Mouse (Mus musculus): ENCODE measurements around the gene Csde1. TPM values are rescaled to one million over a fixed set of nuclear protein-coding genes. Genes with fewer than 3 reads are reported as not detected.

The Csde1 gene
- total RNA-seq, 1 experiment: 323 TPM

DNA sequence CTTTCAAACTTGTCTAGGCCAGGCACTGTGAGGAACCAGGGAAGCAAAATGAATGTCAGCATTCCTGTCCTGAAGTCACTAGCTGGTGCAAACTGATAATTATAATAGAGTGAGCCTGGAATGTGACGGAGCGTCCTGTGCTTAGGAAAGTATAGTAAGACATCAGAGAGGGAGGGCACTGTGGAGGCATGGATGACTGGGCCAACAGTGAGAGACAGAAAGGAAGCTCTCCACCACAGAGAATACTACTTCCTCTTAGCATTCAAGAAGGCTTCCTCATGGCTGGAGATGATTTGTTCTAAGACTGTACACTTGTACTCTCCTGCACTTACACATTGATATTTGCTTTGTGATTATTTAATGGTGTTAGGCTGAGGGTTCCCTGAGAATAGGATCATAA lies 2.9 kb upstream of the Csde1 start:
- DNase-seq (ENCODE audit: low read depth, low spot score): no peak
- in situ Hi-C loops (cut with MboI; ENCODE audit: low sequenced_read_pairs in 2 of 2, unreplicated experiment in 2 of 2): no loop called here
- TF ChIP-seq ZC3H11A (IDR thresholded peaks at IDR 0.05; ENCODE audit: borderline replicate concordance, low read depth, low read length) (no peak), MAFK (IDR thresholded peaks at IDR 0.05; ENCODE audit: insufficient read depth, low read depth, low read length) (no peak), ZNF384 (IDR thresholded peaks at IDR 0.05; ENCODE audit: low read depth, low read length) (no peak), HCFC1 (IDR thresholded peaks at IDR 0.05; ENCODE audit: borderline replicate concordance, insufficient read depth, low read length) (no peak), CHD2 (IDR thresholded peaks at IDR 0.05; ENCODE audit: low read depth, low read length) (no peak)
- Histone ChIP-seq H3K4me1 (ENCODE audit: control insufficient read depth in 2 of 2, insufficient read depth in 2 of 2, low read length in 2 of 2, poor library complexity in 1 of 2) (peaks cover 0 to 3% of the 10 kb centered on the region in 2 experiments; a peak in 1 of 4 replicates), H3K36me3 (ENCODE audit: control insufficient read depth, insufficient read depth, low read length, poor library complexity, severe bottlenecking) (no peaks in the 10 kb centered on the region), H3K9ac (ENCODE audit: insufficient read depth, low read depth, low read length, poor library complexity, severe bottlenecking) (no peak overlapping the region), H3K27ac (ENCODE audit: insufficient read depth, low read depth, low read length, poor library complexity, severe bottlenecking) (no peak overlapping the region), H3K4me3 (ENCODE audit: insufficient read depth in 1 of 2, low read depth in 1 of 2, low read length in 2 of 2, poor library complexity in 1 of 2, severe bottlenecking in 1 of 2) (no peak overlapping the region), H3K9me3 (ENCODE audit: control insufficient read depth, insufficient read depth, low read depth, low read length) (no peaks in the 10 kb centered on the region)

DNA sequence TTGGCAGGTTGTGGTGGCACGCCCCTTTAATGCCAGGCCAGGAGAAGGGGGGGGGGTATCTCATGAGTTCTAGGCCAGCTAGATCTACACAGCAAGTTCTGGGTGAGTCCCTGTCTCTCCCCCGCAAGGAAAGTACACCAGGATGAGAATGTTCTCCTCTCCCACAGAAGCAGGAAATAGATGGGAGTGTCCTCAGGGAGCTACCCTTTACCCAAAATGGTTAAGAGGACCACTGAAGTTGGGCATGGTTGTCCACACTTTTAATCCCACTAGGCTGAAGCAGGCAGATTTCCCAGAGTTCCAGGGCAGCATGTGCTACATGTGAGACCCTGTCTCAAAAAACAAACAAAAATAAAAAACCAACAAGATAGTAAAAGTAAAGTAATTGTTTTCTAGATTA lies 764 bp upstream of the Csde1 start:
- TF ChIP-seq MAFK (IDR thresholded peaks at IDR 0.05; ENCODE audit: insufficient read depth, low read depth, low read length): no peak
- no peak for TF ChIP-seq ZNF384 (IDR thresholded peaks at IDR 0.05; ENCODE audit: low read depth, low read length)
- no peak for TF ChIP-seq HCFC1 (IDR thresholded peaks at IDR 0.05; ENCODE audit: borderline replicate concordance, insufficient read depth, low read length)
- TF ChIP-seq ZC3H11A (IDR thresholded peaks at IDR 0.05; ENCODE audit: borderline replicate concordance, low read depth, low read length): no peak
- TF ChIP-seq CHD2 (IDR thresholded peaks at IDR 0.05; ENCODE audit: low read depth, low read length): no peak
- Histone ChIP-seq H3K4me3 (ENCODE audit: insufficient read depth in 1 of 2, low read depth in 1 of 2, low read length in 2 of 2, poor library complexity in 1 of 2, severe bottlenecking in 1 of 2) (peak overlapping the region in 1 of 2 experiments; percentile 92; a peak in 2 of 4 replicates), H3K36me3 (ENCODE audit: control insufficient read depth, insufficient read depth, low read length, poor library complexity, severe bottlenecking) (no peaks in the 10 kb centered on the region), H3K9ac (ENCODE audit: insufficient read depth, low read depth, low read length, poor library complexity, severe bottlenecking) (0 out of 2 replicates have a peak overlapping the region, but pooled peaks have one; percentile 11), H3K9me3 (ENCODE audit: control insufficient read depth, insufficient read depth, low read depth, low read length) (no peaks in the 10 kb centered on the region), H3K27ac (ENCODE audit: insufficient read depth, low read depth, low read length, poor library complexity, severe bottlenecking) (no peak overlapping the region), H3K4me1 (ENCODE audit: control insufficient read depth in 2 of 2, insufficient read depth in 2 of 2, low read length in 2 of 2, poor library complexity in 1 of 2) (peaks cover 1 to 3% of the 10 kb centered on the region in 2 experiments; a peak in 1 of 4 replicates)
- in situ Hi-C loops (cut with MboI; ENCODE audit: low sequenced_read_pairs in 2 of 2, unreplicated experiment in 2 of 2): no loop called here
- no peak for DNase-seq (ENCODE audit: low read depth, low spot score)

DNA sequence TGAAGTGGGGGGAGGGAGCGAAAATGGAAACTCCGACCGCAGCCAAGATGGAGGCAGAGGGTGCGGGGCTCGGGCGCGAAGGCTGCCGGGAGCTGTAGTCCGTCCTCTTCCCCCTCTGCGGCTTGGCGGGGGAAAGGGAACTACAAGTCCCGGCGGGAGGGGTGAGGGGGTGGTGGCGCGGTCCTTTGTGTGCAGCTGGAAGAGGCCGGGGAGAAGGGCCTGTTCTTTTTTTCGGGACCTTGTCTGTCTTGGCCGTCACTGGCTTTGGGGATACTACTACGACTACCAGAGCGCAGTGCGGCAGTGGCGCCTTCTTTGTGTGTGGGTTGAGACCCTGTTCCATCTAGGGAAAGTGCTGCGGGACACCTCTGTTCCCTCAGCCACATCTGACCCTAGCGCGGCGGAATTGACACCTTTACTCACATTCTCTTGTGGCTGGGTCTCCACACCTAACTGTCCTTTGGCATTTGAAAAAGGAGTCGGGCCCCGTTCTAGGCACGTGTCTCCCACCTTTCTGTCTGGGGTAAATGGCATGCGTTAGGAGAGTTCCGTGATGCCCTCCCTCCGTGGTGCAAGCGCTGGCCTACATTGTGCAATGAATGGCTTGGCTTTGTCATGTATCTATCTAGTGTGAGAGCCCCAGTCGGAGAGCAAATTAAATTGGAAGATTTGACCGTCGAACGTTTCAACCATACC lies 865 bp downstream of the Csde1 start:
- peak; percentile 75 for DNase-seq (ENCODE audit: low read depth, low spot score)
- Histone ChIP-seq H3K27ac (ENCODE audit: insufficient read depth, low read depth, low read length, poor library complexity, severe bottlenecking) (peak overlapping the region; percentile 98), H3K4me1 (ENCODE audit: control insufficient read depth in 2 of 2, insufficient read depth in 2 of 2, low read length in 2 of 2, poor library complexity in 1 of 2) (peaks cover 3 to 6% of the 10 kb centered on the region in 2 experiments; a peak in 3 of 4 replicates), H3K9ac (ENCODE audit: insufficient read depth, low read depth, low read length, poor library complexity, severe bottlenecking) (peak overlapping the region; percentile 99), H3K36me3 (ENCODE audit: control insufficient read depth, insufficient read depth, low read length, poor library complexity, severe bottlenecking) (no peaks in the 10 kb centered on the region), H3K4me3 (ENCODE audit: insufficient read depth in 1 of 2, low read depth in 1 of 2, low read length in 2 of 2, poor library complexity in 1 of 2, severe bottlenecking in 1 of 2) (peak overlapping the region; percentile 91 to 92), H3K9me3 (ENCODE audit: control insufficient read depth, insufficient read depth, low read depth, low read length) (no peaks in the 10 kb centered on the region)
- no peak for TF ChIP-seq MAFK (IDR thresholded peaks at IDR 0.05; ENCODE audit: insufficient read depth, low read depth, low read length)
- TF ChIP-seq HCFC1 (IDR thresholded peaks at IDR 0.05; ENCODE audit: borderline replicate concordance, insufficient read depth, low read length): peak; percentile 91
- no peak for TF ChIP-seq ZNF384 (IDR thresholded peaks at IDR 0.05; ENCODE audit: low read depth, low read length)
- TF ChIP-seq ZC3H11A (IDR thresholded peaks at IDR 0.05; ENCODE audit: borderline replicate concordance, low read depth, low read length): no peak
- in situ Hi-C loops (cut with MboI; ENCODE audit: low sequenced_read_pairs in 2 of 2, unreplicated experiment in 2 of 2): no loop called here

DNA sequence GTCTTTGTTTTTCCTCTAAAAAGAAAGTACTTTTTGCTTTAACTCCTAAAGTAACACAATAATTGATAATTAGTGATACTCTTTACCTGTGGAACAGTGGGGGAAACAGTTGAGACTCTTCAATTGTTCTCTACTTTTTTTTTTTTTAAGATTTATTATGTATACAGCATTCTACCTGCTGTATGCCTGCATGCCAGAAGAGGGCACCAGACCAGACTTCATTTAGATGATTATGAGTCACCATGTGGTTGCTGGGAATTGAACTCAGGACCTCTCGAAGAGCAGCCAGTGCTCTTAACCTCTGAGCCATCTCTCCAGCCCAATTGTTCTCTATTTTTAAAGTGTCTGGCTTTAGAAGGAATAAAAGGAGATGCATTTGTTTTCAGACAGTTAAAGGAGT lies 5.9 kb downstream of the Csde1 start:
- peak; percentile 25 for DNase-seq (ENCODE audit: low read depth, low spot score)
- in situ Hi-C loops (cut with MboI; ENCODE audit: low sequenced_read_pairs in 2 of 2, unreplicated experiment in 2 of 2): no loop called here
- Histone ChIP-seq H3K27ac (ENCODE audit: insufficient read depth, low read depth, low read length, poor library complexity, severe bottlenecking) (no peak overlapping the region), H3K4me3 (ENCODE audit: insufficient read depth in 1 of 2, low read depth in 1 of 2, low read length in 2 of 2, poor library complexity in 1 of 2, severe bottlenecking in 1 of 2) (no peak overlapping the region), H3K36me3 (ENCODE audit: control insufficient read depth, insufficient read depth, low read length, poor library complexity, severe bottlenecking) (peaks cover 3% of the 10 kb centered on the region; the same call in 1 of the 2 replicates), H3K9ac (ENCODE audit: insufficient read depth, low read depth, low read length, poor library complexity, severe bottlenecking) (no peak overlapping the region), H3K4me1 (ENCODE audit: control insufficient read depth in 2 of 2, insufficient read depth in 2 of 2, low read length in 2 of 2, poor library complexity in 1 of 2) (peaks cover 2 to 6% of the 10 kb centered on the region in 2 experiments; a peak in 3 of 4 replicates), H3K9me3 (ENCODE audit: control insufficient read depth, insufficient read depth, low read depth, low read length) (no peaks in the 10 kb centered on the region)
- TF ChIP-seq CHD2 (IDR thresholded peaks at IDR 0.05; ENCODE audit: low read depth, low read length) (no peak; the same call in 1 of the 2 replicates), ZNF384 (IDR thresholded peaks at IDR 0.05; ENCODE audit: low read depth, low read length) (peak; percentile 92)

All from ES-E14 (cell line).